Mouse (Mus musculus) megakaryocyte, embryonic 14.5 days (primary cell): ENCODE results near the gene Ntn5.

Source experiments
- FLI1 ChIP-seq: IDR thresholded peaks from 2 replicates; pipeline ENCODE4 v1.6.1; 2012; ENCODE audit warnings: low read length, inconsistent platforms, mixed read lengths
- GATA1 ChIP-seq: IDR thresholded peaks from 3 replicates; pipeline ENCODE4 v1.6.1; 2012; ENCODE audit warnings: mixed read lengths, low read length, inconsistent platforms, borderline replicate concordance

DNA sequence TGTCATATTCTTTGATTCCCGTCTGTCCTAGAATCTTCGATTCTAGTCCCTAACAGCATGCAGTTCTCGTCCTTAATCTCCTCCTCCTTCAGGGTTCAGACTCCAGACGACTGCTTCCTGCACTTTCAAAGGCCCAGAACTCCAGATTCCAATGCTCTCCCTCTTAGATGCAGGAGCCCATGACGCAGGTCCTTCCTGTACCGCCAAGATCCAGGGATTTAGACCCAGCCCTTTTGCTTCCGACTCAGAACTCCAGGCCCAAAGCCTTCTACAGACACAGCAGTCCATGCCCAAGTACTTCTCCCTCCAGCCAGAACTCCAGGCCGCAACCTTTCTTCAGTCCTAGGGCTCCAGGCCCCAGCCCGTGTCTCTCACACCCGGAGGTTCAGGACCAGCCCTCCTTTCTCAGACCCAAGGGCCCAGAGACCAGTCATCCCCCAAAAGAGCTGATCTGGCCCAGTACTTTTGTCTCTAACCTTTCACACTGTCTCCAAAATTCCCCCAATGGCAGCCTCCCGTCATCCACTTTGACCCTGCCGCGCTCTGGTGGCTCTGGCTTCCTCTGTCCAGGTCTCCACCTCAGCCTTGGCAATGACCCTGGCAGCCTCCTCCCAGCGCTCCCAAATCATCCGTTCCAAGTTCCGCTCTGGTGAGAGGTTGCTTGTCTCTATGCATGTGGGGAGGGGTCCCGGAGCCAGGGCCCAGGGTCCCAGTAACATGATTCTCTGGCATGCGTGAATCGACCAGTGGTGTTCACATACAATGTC, 43.4 kb upstream of the Ntn5 start:
- no peak for TF ChIP-seq FLI1
- TF ChIP-seq GATA1, result no peak
